Mouse (Mus musculus) cerebellum, adult 2 months (tissue): ENCODE measurements around the gene Dner.

Experiments
- CTCF ChIP-seq: fragments of 200-500 bp; IDR thresholded peaks from 2 replicates; pipeline ENCODE4 v1.5.1; 2011; ENCODE audit warnings: low read depth, mild to moderate bottlenecking, control low read depth, low read length, moderate library complexity, borderline replicate concordance; ENCODE audit not compliant: insufficient read depth
- POLR2A ChIP-seq: fragments of 200-500 bp; IDR thresholded peaks from 2 replicates; pipeline ENCODE4 v1.6.1; 2011; ENCODE audit warnings: low read length, control low read depth, borderline replicate concordance; ENCODE audit not compliant: insufficient read depth

DNA sequence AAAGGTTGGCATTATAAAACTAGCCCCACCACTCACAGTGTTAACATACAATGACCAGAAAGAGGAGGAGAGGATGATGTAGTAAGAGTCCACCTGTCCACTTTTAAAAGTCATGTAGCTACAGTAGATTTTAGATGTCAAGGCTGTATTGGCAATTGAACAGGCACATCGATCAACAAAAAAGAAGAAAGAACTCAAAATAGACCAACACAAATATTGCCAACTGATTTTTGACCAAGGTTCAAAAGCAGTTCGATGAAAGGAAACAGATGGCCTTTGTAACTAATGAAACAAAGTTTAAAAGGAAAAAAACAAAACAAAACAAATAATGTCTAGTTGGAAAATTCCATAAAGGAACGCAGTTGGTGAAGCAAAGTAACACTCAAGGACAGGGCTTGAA is 296.4 kb downstream of the Dner start:
- no peak for TF ChIP-seq CTCF
- TF ChIP-seq POLR2A, result no peak
